Mouse (Mus musculus): ENCODE measurements around the gene Mrps5. TPM values are rescaled to one million over a fixed set of nuclear protein-coding genes. Genes with fewer than 3 reads are reported as not detected.
A peak's percentile ranks its signal among the peaks of the same experiment; 100 is the strongest.

The Mrps5 gene
- total RNA-seq, 2 experiments from 2014 or later = 82.1 to 94.5 TPM

DNA sequence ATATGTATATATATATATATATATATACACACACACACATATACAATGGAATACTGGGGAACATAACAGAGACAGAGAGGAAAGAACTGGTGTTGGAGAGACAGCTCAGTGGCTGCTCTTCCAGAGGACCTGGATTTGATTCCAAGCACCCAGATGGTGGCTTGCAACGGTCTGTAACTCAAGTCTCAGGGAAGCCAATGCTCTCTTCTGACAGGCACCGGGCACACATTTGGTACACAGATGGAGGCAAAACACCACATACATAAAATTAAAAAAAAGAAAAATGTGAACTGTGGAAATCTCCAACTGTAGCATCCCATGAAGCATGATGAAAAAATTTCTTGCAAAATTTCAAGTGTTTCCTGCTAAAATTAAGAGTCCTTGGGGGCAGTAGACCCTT lies 37.8 kb downstream of the Mrps5 start:
- no peak overlapping the region for H3K4me3 ChIP-seq
- intact Hi-C loops (cut with DNase I) = no loop called here
- H3K27ac ChIP-seq = no peak overlapping the region
- DNase-seq (ENCODE audit: extremely low spot score in 1 of 2, low spot score in 2 of 2) = no peak
- TF ChIP-seq CTCF (IDR thresholded peaks at IDR 0.05) = no peak

DNA sequence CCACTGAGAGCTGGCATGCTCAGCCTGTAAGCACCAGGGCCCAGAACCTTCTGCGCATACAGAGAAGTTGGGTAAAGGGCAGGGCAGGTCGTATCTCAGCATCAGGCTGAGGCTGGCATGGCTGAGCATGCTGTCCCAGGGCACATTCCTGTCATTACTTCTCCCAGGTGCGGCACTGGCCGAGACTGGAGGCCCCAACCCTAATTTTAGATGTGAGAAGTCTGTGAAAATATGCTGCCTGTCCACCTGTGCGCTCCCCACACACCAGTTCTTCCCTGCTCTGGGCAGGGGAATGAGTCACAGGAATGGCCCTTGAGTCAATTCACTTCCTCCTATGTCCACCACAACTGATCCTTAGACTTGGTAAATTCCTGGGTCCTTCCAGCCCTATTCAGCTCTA lies 38.6 kb downstream of the Mrps5 start:
- H3K4me3 ChIP-seq = no peak overlapping the region
- intact Hi-C loops (cut with DNase I) = no loop called here
- no peak for TF ChIP-seq CTCF (IDR thresholded peaks at IDR 0.05)
- no peak overlapping the region for H3K27ac ChIP-seq
- DNase-seq (ENCODE audit: extremely low spot score in 1 of 2, low spot score in 2 of 2) = no peak

DNA sequence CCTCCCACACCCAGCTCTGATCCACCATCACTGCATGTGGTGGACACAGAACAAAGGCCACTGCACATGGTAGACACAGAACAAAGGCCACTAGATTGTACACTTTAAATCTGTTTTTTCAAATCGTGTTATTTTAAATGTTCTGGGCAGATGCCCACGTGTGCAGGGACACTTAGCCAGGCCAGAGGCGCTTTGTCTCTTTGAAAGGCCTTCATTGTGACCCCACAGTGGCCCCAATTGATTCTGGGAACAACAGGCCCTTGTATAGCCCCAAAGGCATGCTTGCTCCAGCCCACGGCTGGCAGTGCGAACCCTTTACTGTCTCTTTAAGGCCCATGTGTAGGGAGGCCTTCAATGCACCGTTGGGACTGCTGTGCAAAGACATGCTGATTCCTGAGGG lies 40.3 kb downstream of the Mrps5 start:
- no peak for TF ChIP-seq CTCF (IDR thresholded peaks at IDR 0.05)
- Histone ChIP-seq H3K4me3 (no peak overlapping the region), H3K27ac (peak overlapping the region; percentile 58; the same call in 1 of the 2 replicates)
- intact Hi-C loops (cut with DNase I) = no loop called here
- DNase-seq (ENCODE audit: extremely low spot score in 1 of 2, low spot score in 2 of 2) = no peak

DNA sequence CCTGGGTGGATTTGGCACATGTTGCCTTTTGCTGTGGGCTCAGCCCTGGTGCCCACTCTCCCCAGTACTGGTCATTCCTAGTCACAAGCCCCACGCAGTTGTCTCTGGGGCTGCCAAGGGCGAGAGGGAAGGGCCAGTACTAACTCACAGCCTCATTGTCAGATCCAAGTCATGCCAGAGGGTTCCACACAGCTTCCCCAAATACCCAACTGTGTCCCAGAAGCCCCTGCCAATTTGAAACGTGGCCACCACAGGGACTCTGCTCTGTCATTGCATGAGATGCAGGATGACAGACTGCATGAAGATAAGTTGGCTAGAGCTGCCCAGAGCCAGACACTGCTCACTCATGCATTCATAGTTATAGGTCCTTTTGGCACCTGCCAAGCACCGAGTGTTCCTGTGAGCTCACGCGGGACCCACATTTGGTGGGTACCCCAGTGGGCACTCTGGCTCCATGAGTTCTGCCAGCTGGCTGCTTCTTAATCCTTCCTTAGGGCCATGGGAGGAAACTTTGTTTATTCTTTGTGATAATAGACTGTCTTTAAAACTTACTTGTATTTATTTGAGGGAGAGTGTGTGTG lies 41.1 kb downstream of the Mrps5 start:
- DNase-seq (ENCODE audit: extremely low spot score in 1 of 2, low spot score in 2 of 2) = no peak
- Histone ChIP-seq H3K4me3 (no peak overlapping the region), H3K27ac (peak overlapping the region; percentile 51; the same call in 1 of the 2 replicates)
- intact Hi-C loops (cut with DNase I) = no loop called here
- TF ChIP-seq CTCF (IDR thresholded peaks at IDR 0.05) = no peak

DNA sequence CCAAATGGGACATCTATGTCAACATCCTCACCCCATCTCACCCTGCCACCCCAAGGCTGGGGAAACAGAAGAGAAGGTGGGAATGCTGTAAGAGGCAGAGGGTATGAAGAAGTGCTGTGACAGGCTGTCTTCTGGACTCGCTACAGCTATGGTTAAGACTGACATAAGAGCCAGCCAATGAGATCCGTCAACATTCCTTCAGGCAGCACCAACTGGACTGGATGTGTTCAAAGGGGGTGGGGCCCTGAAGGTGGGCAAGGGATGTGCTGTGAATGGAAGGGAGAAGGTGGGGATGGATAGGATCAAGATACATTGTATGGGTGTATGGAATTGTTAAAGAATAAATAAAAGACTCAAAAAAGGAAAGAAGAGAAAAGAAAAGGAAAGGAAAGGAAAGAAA lies 45.6 kb downstream of the Mrps5 start:
- intact Hi-C loops (cut with DNase I) = no loop called here
- Histone ChIP-seq H3K27ac (no peak overlapping the region), H3K4me3 (no peak overlapping the region)
- DNase-seq (ENCODE audit: extremely low spot score in 1 of 2, low spot score in 2 of 2) = no peak
- no peak for TF ChIP-seq CTCF (IDR thresholded peaks at IDR 0.05)

DNA sequence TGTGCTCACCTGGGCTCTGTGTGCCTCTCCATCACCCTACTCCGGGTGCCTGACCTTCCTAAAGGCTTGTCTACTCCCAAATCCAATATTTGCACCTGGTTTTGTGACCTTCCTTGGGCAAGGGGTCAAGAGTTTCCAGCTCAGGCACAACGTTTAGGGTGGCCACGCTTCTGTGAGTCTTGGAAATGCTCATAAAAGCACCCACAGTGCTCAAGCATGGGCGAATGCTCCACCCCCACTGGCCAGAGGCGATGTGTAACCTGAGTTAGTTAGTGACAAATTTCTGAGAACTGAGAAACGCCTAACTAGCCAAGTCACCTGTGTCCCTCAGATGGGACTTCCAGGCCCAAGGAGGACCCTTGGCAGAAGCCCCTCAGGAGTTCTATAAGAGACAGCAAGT lies 48.6 kb downstream of the Mrps5 start:
- intact Hi-C loops (cut with DNase I) = no loop called here
- TF ChIP-seq CTCF (IDR thresholded peaks at IDR 0.05) = no peak
- no peak for DNase-seq (ENCODE audit: extremely low spot score in 1 of 2, low spot score in 2 of 2)
- Histone ChIP-seq H3K4me3 (no peak overlapping the region), H3K27ac (no peak overlapping the region)

DNA sequence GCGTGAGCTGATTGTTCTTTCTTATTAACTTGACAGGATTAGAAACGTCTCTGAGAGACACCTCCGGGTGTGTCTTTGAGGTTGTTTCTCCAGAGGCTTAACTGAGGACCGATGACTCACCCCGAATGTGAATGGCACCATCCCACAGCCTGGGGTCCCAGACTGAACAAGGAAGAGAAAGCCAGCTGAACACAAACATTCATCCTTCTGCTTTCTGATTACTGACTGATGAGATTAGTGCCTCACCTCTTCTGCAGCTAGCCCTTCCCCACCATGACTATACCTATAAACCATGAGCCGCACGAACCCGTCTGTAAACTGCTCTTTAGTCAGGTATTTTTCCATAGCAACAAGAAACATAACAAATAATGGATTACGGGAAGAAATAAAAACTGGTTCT lies 52.0 kb downstream of the Mrps5 start:
- no peak for DNase-seq (ENCODE audit: extremely low spot score in 1 of 2, low spot score in 2 of 2)
- H3K4me3 ChIP-seq = no peak overlapping the region
- TF ChIP-seq CTCF (IDR thresholded peaks at IDR 0.05) = no peak
- intact Hi-C loops (cut with DNase I) = no loop called here
- H3K27ac ChIP-seq = no peak overlapping the region

DNA sequence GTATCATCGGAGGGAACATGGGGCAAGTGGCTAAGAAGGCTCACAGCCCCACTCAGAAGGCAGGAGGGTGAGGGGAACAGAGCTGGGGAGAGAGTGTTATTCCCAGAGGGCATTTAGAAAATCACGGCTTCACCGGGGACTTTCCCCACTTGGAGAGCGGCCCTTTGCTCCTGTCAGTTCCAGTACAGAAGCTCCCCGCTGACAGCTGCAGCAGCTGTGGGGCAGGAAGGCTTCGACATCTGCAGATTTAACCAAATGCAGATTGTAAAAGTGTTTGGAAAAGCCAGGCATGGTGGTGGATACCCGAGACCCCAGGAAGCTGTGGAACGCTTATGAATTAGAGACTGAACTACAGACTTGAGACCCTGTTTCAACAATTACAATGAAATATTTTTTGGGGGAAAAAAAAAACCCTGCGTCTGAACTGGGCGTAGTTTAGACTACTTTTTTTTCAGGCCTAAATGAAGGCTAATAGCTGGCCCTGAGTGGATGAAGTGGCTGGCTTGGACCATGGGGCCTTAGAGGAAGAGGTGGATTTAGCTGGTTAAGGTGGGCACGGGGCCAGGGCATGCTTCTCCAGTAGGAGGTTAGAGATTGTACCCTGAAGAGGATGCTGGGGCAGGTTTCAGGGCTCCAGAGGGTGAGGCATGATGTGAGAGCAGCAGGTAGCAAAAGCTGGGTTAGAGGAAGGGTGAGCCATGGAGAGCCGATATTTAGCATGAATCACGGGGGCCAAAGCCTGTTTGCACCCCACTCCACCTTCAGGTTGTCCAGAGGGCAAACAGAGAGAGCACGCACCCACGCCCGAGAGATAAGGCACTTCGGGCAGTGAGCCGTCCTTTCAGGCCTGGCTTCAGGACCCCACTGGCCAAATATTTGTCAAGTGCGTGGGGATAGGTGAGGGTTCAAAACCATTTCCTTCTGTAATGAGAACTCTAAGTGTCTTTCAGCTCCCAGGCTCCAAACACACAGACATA lies 57.0 kb downstream of the Mrps5 start:
- TF ChIP-seq CTCF (IDR thresholded peaks at IDR 0.05) = no peak
- intact Hi-C loops (cut with DNase I) = no loop called here
- no peak for DNase-seq (ENCODE audit: extremely low spot score in 1 of 2, low spot score in 2 of 2)
- H3K4me3 ChIP-seq = no peak overlapping the region
- no peak overlapping the region for H3K27ac ChIP-seq

DNA sequence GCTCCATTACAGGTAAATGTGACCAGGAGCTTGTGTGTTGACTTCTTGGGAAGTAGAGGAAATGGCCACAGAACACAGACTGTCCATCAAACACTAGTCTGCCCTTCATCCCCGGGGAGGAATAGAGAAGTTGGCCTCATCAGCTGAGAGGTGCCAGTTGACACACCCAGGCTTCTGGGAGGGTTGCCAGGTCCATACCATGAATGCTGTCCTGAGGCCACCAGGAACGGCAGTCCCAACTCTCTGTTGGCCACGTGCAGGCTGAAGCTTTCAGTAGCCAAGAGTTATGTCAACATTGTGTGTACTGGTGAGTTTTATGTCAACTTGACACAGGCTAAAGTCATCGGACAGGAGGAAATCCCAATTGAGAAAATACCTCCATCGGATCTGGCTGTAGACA lies 59.9 kb downstream of the Mrps5 start:
- TF ChIP-seq CTCF (IDR thresholded peaks at IDR 0.05) = no peak
- Histone ChIP-seq H3K27ac (no peak overlapping the region), H3K4me3 (no peak overlapping the region)
- intact Hi-C loops (cut with DNase I) = no loop called here
- no peak for DNase-seq (ENCODE audit: extremely low spot score in 1 of 2, low spot score in 2 of 2)

DNA sequence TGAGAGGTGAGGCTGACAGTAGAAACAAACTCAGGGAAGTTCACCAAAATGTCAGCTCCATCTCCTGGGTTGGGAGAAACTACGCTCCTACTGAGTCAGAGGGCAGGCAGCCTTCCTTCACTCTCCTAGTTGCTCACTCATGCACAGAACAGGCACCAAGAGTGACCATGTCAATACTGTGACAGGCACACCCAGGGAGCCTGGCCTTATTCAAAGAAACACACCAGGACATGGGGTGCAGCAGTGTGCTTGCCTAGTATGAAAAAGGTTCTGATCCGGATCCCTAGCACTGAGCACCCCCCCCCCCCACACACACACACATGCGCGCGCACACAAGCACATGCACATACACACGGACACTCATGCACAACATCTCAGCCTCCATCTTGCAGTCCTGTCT lies 61.1 kb downstream of the Mrps5 start:
- no peak overlapping the region for H3K4me3 ChIP-seq
- no peak overlapping the region for H3K27ac ChIP-seq
- intact Hi-C loops (cut with DNase I) = no loop called here
- DNase-seq (ENCODE audit: extremely low spot score in 1 of 2, low spot score in 2 of 2) = no peak
- TF ChIP-seq CTCF (IDR thresholded peaks at IDR 0.05) = no peak

DNA sequence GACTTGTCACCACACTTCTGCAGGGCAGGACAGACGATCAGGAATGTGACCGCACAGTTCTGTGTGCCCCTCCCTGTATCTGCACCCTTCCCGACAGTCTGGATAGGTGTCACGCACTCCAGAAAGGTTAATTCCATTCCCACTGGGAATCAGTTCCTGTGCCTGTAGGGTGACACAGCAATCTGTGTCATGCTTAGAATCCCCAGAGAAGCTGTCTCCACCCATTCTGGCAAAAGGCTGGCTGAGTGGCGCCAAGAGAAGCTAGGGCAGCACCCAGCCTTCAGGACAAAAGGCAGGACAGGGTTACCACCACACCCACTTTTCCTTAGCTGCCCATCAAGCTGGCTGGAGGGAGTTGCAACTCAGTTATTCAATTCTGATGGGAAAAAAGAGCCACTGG lies 62.9 kb downstream of the Mrps5 start:
- Histone ChIP-seq H3K4me3 (no peak overlapping the region), H3K27ac (no peak overlapping the region)
- DNase-seq (ENCODE audit: extremely low spot score in 1 of 2, low spot score in 2 of 2) = no peak
- intact Hi-C loops (cut with DNase I) = no loop called here
- no peak for TF ChIP-seq CTCF (IDR thresholded peaks at IDR 0.05)

DNA sequence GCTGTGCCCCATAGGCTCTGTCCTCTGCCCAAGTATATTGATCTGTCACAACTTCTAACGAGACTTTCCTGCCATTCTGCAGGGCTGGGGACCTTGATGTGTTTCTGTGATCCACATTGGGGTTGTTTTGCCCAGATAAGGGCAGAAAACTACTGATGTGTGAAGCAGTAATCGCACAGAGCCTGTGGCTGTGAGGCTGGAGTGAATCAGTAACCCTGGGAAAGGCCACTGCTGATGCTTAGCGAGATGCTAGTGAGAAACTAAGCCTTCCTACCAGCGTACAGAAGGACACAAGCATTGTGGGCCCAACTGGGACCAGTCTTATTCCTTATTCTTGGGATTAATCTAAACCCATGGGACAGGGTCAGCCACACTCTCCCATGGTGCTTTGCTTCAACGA lies 64.6 kb downstream of the Mrps5 start:
- intact Hi-C loops (cut with DNase I) = no loop called here
- no peak for TF ChIP-seq CTCF (IDR thresholded peaks at IDR 0.05)
- H3K27ac ChIP-seq = no peak overlapping the region
- no peak for DNase-seq (ENCODE audit: extremely low spot score in 1 of 2, low spot score in 2 of 2)
- no peak overlapping the region for H3K4me3 ChIP-seq

DNA sequence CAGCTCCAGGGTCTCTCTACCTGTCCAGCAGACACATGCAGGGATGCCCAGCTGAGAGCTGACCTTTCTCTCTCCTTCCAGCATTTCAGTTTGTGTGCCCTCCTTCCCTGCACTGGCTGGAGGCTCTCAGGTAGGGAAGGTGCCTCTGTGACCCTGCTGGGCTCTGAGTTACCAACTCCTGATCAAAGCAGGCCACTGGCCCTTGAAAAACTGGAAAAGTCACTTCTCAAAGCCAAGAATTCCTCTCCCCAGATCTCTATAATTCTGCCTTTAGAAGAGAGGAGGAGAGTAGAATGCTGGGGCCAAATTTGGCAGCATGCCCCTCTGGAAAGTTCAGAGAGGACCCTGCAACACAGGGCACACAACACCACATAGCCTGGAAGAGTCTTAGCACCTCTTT lies 65.3 kb downstream of the Mrps5 start:
- no peak for TF ChIP-seq CTCF (IDR thresholded peaks at IDR 0.05)
- Histone ChIP-seq H3K27ac (no peak overlapping the region), H3K4me3 (no peak overlapping the region)
- no peak for DNase-seq (ENCODE audit: extremely low spot score in 1 of 2, low spot score in 2 of 2)
- intact Hi-C loops (cut with DNase I) = no loop called here
